Mouse (Mus musculus) C2C12 (cell line): ENCODE measurements around the gene Krtap5-2. TPM values are rescaled to one million over a fixed set of nuclear protein-coding genes. Genes with fewer than 3 reads are reported as not detected.
"Not testable (repeated sequence)": the region's sequence is repeated elsewhere in the genome, so short reads cannot be mapped to it uniquely, and the experiment has no call there.

ENCODE experiments used
- H3K27me3 ChIP-seq: one replicate; pipeline ENCODE4 v1.6.1; 2011; ENCODE audit not compliant: control insufficient read depth, insufficient read depth, insufficient read length
- H3K36me3 ChIP-seq: one replicate; pipeline ENCODE4 v1.6.1; 2011; ENCODE audit not compliant: control insufficient read depth, insufficient read depth
- H3K4me3 ChIP-seq: one replicate; pipeline ENCODE4 v1.5.1; 2011; ENCODE audit warnings: mild to moderate bottlenecking, control low read depth; ENCODE audit not compliant: poor library complexity, insufficient read depth, severe bottlenecking
- H3K79me2 ChIP-seq: one replicate; pipeline ENCODE4 v1.6.1; 2011; ENCODE audit not compliant: control insufficient read depth, insufficient read depth
- H3K79me3 ChIP-seq: one replicate; pipeline ENCODE4 v1.6.1; 2011; ENCODE audit warnings: low read depth, control low read depth
- H3ac ChIP-seq: one replicate; pipeline ENCODE3; 2011; ENCODE audit warnings: low read depth; ENCODE audit not compliant: control insufficient read depth, insufficient read length
- CEBPB ChIP-seq: IDR thresholded peaks from one replicate; pipeline ENCODE4 v1.6.1; 2011; ENCODE audit warnings: low read depth, mild to moderate bottlenecking, control low read depth, moderate library complexity
- CTCF ChIP-seq: IDR thresholded peaks from one replicate; pipeline ENCODE4 v1.5.1; 2011; ENCODE audit not compliant: control insufficient read depth, insufficient read depth, insufficient read length
- FOSL1 ChIP-seq: IDR thresholded peaks from one replicate; pipeline ENCODE4 v1.8.0; 2011; ENCODE audit warnings: mild to moderate bottlenecking, low read length; ENCODE audit not compliant: poor library complexity, insufficient read depth, severe bottlenecking
- MAX ChIP-seq: IDR thresholded peaks from one replicate; pipeline ENCODE4 v1.6.1; 2011; ENCODE audit warnings: mild to moderate bottlenecking, control low read depth
- MYOD1 ChIP-seq: IDR thresholded peaks from one replicate; pipeline ENCODE4 v1.6.1; 2011; ENCODE audit warnings: low read depth; ENCODE audit not compliant: control insufficient read depth, insufficient read length
- MYOG ChIP-seq: IDR thresholded peaks from one replicate; pipeline ENCODE4 v1.6.1; 2011; ENCODE audit not compliant: control insufficient read depth, insufficient read length; ENCODE audit errors: extremely low read depth
- USF1 ChIP-seq: IDR thresholded peaks from one replicate; pipeline ENCODE4 v1.6.1; 2011; ENCODE audit warnings: low read depth, mild to moderate bottlenecking, control low read depth, moderate library complexity
- polyA plus RNA-seq: library from polyadenylated mRNA; unstranded; fragments of >200 nt; fragmentation: generic; extraction: Trizol; gene quantifications from one replicate; pipeline ENCODE4 v1.2.1, GENCODE M21; 2012; ENCODE audit warnings: missing spikeins

Gene Krtap5-2
- polyA plus RNA-seq, 1 experiment, result not detected

DNA sequence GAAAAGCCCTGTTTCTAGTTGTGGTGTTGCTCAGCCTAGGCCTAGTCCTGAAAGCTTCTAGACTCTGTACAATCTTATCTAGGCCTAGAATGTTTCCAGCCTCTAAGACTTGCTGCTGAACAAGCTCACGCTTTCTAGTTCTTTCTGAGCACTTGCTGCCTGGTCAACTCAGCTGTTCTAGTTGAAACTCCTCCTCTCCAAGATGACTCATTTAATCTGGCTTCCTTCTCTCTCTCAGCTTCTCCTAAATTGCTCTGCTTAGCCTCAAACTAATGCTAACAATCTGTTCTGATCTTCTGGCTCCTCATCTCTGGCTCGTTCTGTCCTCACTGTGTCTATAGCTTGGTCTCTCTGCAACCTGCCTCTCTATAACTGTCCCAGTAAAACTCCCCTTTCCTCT lies 22.9 kb upstream of the Krtap5-2 start:
- H3ac ChIP-seq, result no peak overlapping the region
- H3K79me2 ChIP-seq, result no peaks in the 10 kb centered on the region
- H3K27me3 ChIP-seq, result no peaks in the 10 kb centered on the region
- H3K36me3 ChIP-seq, result no peaks in the 10 kb centered on the region
- no peak overlapping the region for H3K4me3 ChIP-seq
- H3K79me3 ChIP-seq, result no peaks in the 10 kb centered on the region
- TF ChIP-seq MYOD1, result no peak
- no peak for TF ChIP-seq USF1

DNA sequence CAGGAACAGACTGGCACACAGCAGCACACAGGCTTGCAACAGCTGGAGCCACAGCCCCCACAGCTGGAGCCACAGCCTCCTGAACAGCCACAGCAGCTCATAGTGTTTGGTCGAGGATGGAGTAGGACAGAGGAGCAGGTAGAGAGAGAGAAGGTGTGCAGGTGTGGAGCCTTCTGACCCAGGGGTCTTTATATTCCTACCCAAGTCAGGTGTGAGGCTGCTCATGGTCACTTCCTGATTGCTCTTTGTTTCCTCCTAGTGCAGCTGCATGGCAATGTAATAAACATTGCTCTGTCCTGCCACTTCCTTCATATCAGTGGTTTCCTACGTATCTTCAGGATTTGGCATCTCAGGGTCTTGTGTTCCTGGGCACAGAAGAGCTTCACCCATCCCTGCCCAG lies 14.5 kb upstream of the Krtap5-2 start, which contains the start of gene Gm10153:
TSS of gene Gm10153 (minus strand) at position 101 of the 400 bp plus-strand sequence.
- peaks cover 3% of the 10 kb centered on the region for H3K27me3 ChIP-seq
- no peak for TF ChIP-seq CEBPB
- no peak for TF ChIP-seq MYOG
- no peaks in the 10 kb centered on the region for H3K36me3 ChIP-seq

DNA sequence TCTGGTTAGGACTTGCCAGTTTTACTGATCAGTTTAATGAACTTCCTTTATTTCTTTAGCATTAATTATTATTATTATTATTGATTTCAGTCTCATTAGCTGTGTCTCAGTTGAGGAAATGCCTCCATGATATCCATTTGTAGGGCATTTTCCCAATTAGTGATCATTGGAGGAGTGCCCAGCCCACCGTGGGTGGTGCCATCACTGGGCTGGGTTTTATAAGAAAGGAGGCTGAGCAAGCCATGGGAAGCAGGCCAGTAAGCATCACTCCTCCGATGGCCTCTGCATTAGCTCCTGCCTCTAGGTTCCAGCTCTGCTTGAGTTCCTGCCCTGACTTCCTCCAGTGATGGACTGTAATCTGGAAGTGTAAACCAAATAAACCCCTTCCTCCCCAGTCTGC lies 12.4 kb upstream of the Krtap5-2 start:
- no peak for TF ChIP-seq CEBPB
- no peak for TF ChIP-seq FOSL1
- no peak for TF ChIP-seq CTCF
- TF ChIP-seq MYOG, result no peak
- TF ChIP-seq USF1, result no peak
- TF ChIP-seq MYOD1, result no peak
- no peak for TF ChIP-seq MAX
- no peak overlapping the region for H3ac ChIP-seq
- no peaks in the 10 kb centered on the region for H3K36me3 ChIP-seq
- H3K27me3 ChIP-seq, result peaks cover 3% of the 10 kb centered on the region
- H3K79me2 ChIP-seq, result no peaks in the 10 kb centered on the region
- H3K4me3 ChIP-seq, result no peak overlapping the region
- no peaks in the 10 kb centered on the region for H3K79me3 ChIP-seq

More for the DNA sequence above, 14.5 kb upstream of the Krtap5-2 start, which contains the start of gene Gm10153:
- H3ac ChIP-seq, result no peak within 1 kb of the TSS
- H3K79me3 ChIP-seq, result no peaks in the 10 kb centered on the region
- no peaks in the 10 kb centered on the region for H3K79me2 ChIP-seq
- no peak within 1 kb of the TSS for H3K4me3 ChIP-seq

DNA sequence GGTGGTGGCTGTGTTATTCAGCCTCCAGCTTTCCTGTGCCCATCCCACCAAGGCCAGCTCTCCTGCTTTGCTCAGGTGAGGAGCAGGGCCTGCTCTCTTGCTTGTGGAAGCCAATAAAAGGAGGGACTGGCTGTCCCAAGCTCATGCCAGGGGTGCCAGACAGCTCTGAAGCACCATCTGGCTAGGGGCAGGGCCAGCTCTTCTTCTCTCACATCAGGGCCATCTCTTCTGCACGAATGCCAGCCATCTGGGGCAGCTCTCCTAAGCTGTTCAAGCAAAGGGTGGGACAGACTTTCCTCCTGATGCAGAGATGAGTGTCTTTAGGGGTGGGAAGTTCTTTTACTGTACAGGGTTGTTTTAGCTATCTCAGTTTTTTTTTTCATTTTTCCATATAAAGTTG lies 5.2 kb upstream of the Krtap5-2 start:
- no peaks in the 10 kb centered on the region for H3K79me3 ChIP-seq
- peaks cover 3% of the 10 kb centered on the region for H3K27me3 ChIP-seq
- H3ac ChIP-seq, result no peak overlapping the region
- no peaks in the 10 kb centered on the region for H3K36me3 ChIP-seq
- no peak for TF ChIP-seq FOSL1
- TF ChIP-seq CTCF, result no peak
- no peak for TF ChIP-seq MYOG
- no peak for TF ChIP-seq MAX
- no peak for TF ChIP-seq CEBPB
- TF ChIP-seq USF1, result no peak
- TF ChIP-seq MYOD1, result no peak
- no peaks in the 10 kb centered on the region for H3K79me2 ChIP-seq
- H3K4me3 ChIP-seq, result no peak overlapping the region

DNA sequence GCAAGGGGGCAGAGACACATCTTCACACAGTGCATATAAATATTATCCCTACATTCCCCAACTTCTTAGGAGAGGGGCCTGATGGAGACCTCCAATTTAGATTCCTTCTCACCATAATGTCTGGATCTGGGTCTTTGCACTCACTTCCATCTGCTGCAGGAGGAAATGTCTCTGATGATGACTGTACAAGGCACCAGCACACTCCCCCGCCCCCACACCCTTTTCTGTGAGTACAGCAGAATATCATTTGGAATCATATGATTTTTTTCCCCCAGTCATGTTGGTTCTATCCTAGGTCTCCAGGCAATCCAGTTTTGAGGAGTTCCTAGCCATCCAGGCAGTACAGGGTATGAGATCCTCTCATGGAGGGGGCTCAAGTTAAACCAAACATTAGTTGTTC lies 2.9 kb upstream of the Krtap5-2 start:
- Histone ChIP-seq H3K27me3 (peaks cover 3% of the 10 kb centered on the region), H3K79me2 (no peaks in the 10 kb centered on the region), H3K79me3 (no peaks in the 10 kb centered on the region), H3K36me3 (no peaks in the 10 kb centered on the region), H3K4me3 (no peak overlapping the region), H3ac (no peak overlapping the region)
- no peak for TF ChIP-seq MAX

DNA sequence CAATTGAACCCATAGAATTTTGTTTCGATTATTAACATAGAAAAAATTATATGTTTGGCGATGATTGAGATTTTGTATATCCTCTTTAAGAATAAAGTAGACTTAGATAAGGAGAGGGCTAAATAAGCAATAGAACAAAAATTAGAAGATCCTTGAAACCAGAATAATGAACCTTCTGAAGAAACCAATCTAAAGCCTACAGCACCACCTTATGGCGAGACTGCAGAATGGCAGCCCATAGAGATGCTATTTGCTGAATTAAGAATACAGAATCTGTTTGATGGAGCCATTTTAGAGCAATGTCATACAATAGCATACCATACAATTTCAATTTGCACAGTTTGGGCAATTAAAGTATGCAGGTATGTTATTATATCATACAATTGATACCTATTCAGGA lies 6.0 kb downstream of the Krtap5-2 start:
- no peaks in the 10 kb centered on the region for H3K36me3 ChIP-seq
- no peak for TF ChIP-seq CEBPB
- TF ChIP-seq MAX, result no peak
- no peak for TF ChIP-seq MYOD1
- TF ChIP-seq CTCF, result no peak
- no peak for TF ChIP-seq MYOG
- no peak for TF ChIP-seq FOSL1
- no peak for TF ChIP-seq USF1
- H3ac ChIP-seq, result no peak overlapping the region
- no peak overlapping the region for H3K4me3 ChIP-seq
- H3K27me3 ChIP-seq, result no peaks in the 10 kb centered on the region
- H3K79me3 ChIP-seq, result no peaks in the 10 kb centered on the region
- no peaks in the 10 kb centered on the region for H3K79me2 ChIP-seq

DNA sequence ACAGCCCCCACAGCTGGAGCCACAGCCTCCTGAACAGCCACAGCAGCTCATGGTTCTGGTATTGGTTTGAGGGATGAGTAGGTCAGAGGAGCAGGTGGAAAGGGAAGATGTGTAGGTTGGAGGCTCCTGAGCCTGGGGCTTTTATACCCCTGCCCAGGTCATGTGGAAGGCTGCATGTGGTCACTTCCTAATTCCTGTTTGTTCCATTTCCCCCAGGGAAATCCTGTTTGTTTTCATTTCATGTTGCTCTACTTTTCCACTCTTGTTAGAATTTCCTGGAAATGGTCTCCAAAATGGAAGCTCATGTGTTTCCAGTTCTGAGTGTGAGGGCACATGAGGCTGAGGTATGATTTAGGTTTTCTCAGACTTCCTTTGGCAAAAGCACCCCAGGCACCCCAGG lies 10.2 kb downstream of the Krtap5-2 start, which contains the start of gene Gm4553:
TSS of gene Gm4553 (minus strand) at position 101 of the 400 bp plus-strand sequence.
- not testable (repeated sequence) for H3K79me3 ChIP-seq, H3ac ChIP-seq, H3K79me2 ChIP-seq, H3K4me3 ChIP-seq, H3K36me3 ChIP-seq
- H3K27me3 ChIP-seq, result peaks cover 10% of the 10 kb centered on the region
